Mouse (Mus musculus) cerebellum, adult 8-10 months (tissue): ENCODE data around the gene Gamt.
"Not testable (repeated sequence)": the region's sequence is repeated elsewhere in the genome, so short reads cannot be mapped to it uniquely, and the experiment has no call there.

Experiments
- DNase-seq: peaks from one replicate; pipeline ENCODE4 v3.0.0; 2022

Gamt gene

GRCm38 (mm10) chr10:80227166-80227539 lies 33.7 kb downstream of the Gamt start:
- DNase-seq, result no peak

GRCm38 (mm10) chr10:80226416-80227165 lies 34.2 kb downstream of the Gamt start, which contains the start of gene Mum1:
Gene Mum1, plus strand, starts transcription at chr10:80226434.
- peak; percentile 98 for DNase-seq

GRCm38 (mm10) chr10:80226071-80226415 lies 34.8 kb downstream of the Gamt start:
- DNase-seq, result no peak

- DNase-seq, result not testable (repeated sequence)
Measured at GRCm38 (mm10) chr10:80223137-80223536, 37.7 kb downstream of the Gamt start.

GRCm38 (mm10) chr10:80220676-80221075 lies 40.1 kb downstream of the Gamt start:
- no peak for DNase-seq

GRCm38 (mm10) chr10:80215048-80215772 lies 45.6 kb downstream of the Gamt start:
- no peak for DNase-seq

GRCm38 (mm10) chr10:80211547-80212103 lies 49.2 kb downstream of the Gamt start:
- DNase-seq, result not testable (repeated sequence)

GRCm38 (mm10) chr10:80208841-80209371 lies 51.9 kb downstream of the Gamt start:
- no peak for DNase-seq

- no peak for DNase-seq
Measured at GRCm38 (mm10) chr10:80208248-80208647, 52.6 kb downstream of the Gamt start.
